Mouse (Mus musculus) CH12.LX (cell line): Measurements from ENCODE around the gene Zbtb48. TPM values are rescaled to one million over a fixed set of nuclear protein-coding genes. Genes with fewer than 3 reads are reported as not detected.
"Not testable (repeated sequence)": the region's sequence is repeated elsewhere in the genome, so short reads cannot be mapped to it uniquely, and the experiment has no call there.

Experiments used
- DNase-seq: peaks from one replicate; pipeline ENCODE4 v3.0.0-alpha.2; 2013; ENCODE audit errors: extremely low read depth
- H3K27ac ChIP-seq: 2 replicates; pipeline ENCODE4 v1.5.1; 2012; ENCODE audit warnings: low read depth, mild to moderate bottlenecking, control low read depth, moderate library complexity; ENCODE audit not compliant: insufficient read depth
- H3K27me3 ChIP-seq: replicated peaks from 2 replicates; pipeline ENCODE3; 2012; ENCODE audit warnings: inconsistent platforms
- H3K36me3 ChIP-seq, 2 experiments: replicated peaks in 1 of 2; 2 replicates each; pipeline versions ENCODE3 to v1.6.1; 2012; ENCODE audit warnings: inconsistent platforms in 1 of 2, low read length in 1 of 2, mild to moderate bottlenecking in 1 of 2, mixed read lengths in 1 of 2, moderate library complexity in 1 of 2; ENCODE audit not compliant: control insufficient read depth in 1 of 2, insufficient read depth in 1 of 2
- H3K4me1 ChIP-seq, 2 experiments: 2 replicates each; pipeline ENCODE4 v1.6.1; 2012; ENCODE audit warnings: inconsistent platforms in 1 of 2, moderate library complexity in 1 of 2; ENCODE audit not compliant: insufficient read depth in 2 of 2, control insufficient read depth in 1 of 2
- H3K4me2 ChIP-seq: 2 replicates; pipeline ENCODE4 v1.6.1; 2012; ENCODE audit warnings: low read depth, mild to moderate bottlenecking, control low read depth; ENCODE audit not compliant: poor library complexity, insufficient read depth, severe bottlenecking
- H3K4me3 ChIP-seq, 3 experiments: fragments of 150-350 bp in 1 of 3; sonication (generic) in 1 of 3; replicated peaks in 1 of 3; 2 replicates each; pipeline versions ENCODE3 to v1.5.1; 2011 to 2012; ENCODE audit warnings: low read depth in 2 of 3, low read length in 2 of 3, mild to moderate bottlenecking in 2 of 3, moderate library complexity in 2 of 3, control low read depth in 1 of 3, improper control_type of control experiment in 1 of 3, inconsistent platforms in 1 of 3, mixed read lengths in 1 of 3; ENCODE audit not compliant: poor library complexity in 1 of 3
- H3K79me2 ChIP-seq: replicated peaks from 2 replicates; pipeline ENCODE4 v1.6.1; 2012; ENCODE audit warnings: mild to moderate bottlenecking, moderate library complexity; ENCODE audit not compliant: control insufficient read depth, poor library complexity, insufficient read depth, severe bottlenecking; ENCODE audit errors: extremely low read depth
- H3K9ac ChIP-seq: 2 replicates; pipeline ENCODE4 v1.6.1; 2012; ENCODE audit warnings: low read depth, mild to moderate bottlenecking, control low read depth, moderate library complexity; ENCODE audit not compliant: insufficient read depth
- H3K9me3 ChIP-seq: replicated peaks from 2 replicates; pipeline ENCODE3; 2012; ENCODE audit warnings: low read length, inconsistent platforms, mixed read lengths
- CHD1 ChIP-seq: IDR thresholded peaks from 2 replicates; pipeline ENCODE4 v1.6.1; 2012; ENCODE audit warnings: low read depth, low read length, improper control_type of control experiment, inconsistent platforms
- CTCF ChIP-seq, 2 experiments: IDR thresholded peaks in 1 of 2; conservative IDR thresholded peaks in 1 of 2; 2 replicates each; pipeline ENCODE4 v1.5.1; 2011 to 2012; ENCODE audit warnings: low read depth in 2 of 2, low read length in 2 of 2, improper control_type of control experiment in 1 of 2, inconsistent platforms in 1 of 2, mild to moderate bottlenecking in 1 of 2, moderate library complexity in 1 of 2
- E2F4 ChIP-seq: IDR thresholded peaks from 2 replicates; pipeline ENCODE4 v1.6.1; 2011; ENCODE audit warnings: low read depth, low read length, improper control_type of control experiment; ENCODE audit not compliant: insufficient replicate concordance
- ETS1 ChIP-seq: conservative IDR thresholded peaks from 2 replicates; pipeline ENCODE4 v1.6.1; 2012; ENCODE audit warnings: low read depth, mild to moderate bottlenecking, inconsistent platforms, low read length, improper control_type of control experiment, moderate library complexity
- HCFC1 ChIP-seq: IDR thresholded peaks from 2 replicates; pipeline ENCODE4 v1.6.1; 2012; ENCODE audit warnings: low read depth, mild to moderate bottlenecking, inconsistent platforms, low read length, improper control_type of control experiment
- JUN ChIP-seq: IDR thresholded peaks from 2 replicates; pipeline ENCODE4 v1.6.1; 2011; ENCODE audit warnings: low read depth, mild to moderate bottlenecking, low read length, improper control_type of control experiment, moderate library complexity; ENCODE audit not compliant: insufficient read depth
- KAT2A ChIP-seq: IDR thresholded peaks from 2 replicates; pipeline ENCODE4 v1.6.1; 2012; ENCODE audit warnings: low read length, improper control_type of control experiment, inconsistent platforms; ENCODE audit not compliant: insufficient replicate concordance
- MAFK ChIP-seq: IDR thresholded peaks from 2 replicates; pipeline ENCODE4 v1.6.1; 2011; ENCODE audit warnings: low read length, improper control_type of control experiment; ENCODE audit not compliant: insufficient replicate concordance
- MAZ ChIP-seq: IDR thresholded peaks from 2 replicates; pipeline ENCODE4 v1.6.1; 2012; ENCODE audit warnings: low read depth, mild to moderate bottlenecking, inconsistent platforms, low read length, improper control_type of control experiment, moderate library complexity
- POLR2AphosphoS2 ChIP-seq: IDR thresholded peaks from 2 replicates; pipeline ENCODE4 v1.6.1; 2011; ENCODE audit warnings: low read depth, low read length, improper control_type of control experiment
- RAD21 ChIP-seq: IDR thresholded peaks from 2 replicates; pipeline ENCODE4 v1.6.1; 2011; ENCODE audit warnings: low read depth, mild to moderate bottlenecking, low read length, improper control_type of control experiment, moderate library complexity
- SIN3A ChIP-seq: IDR thresholded peaks from 2 replicates; pipeline ENCODE4 v1.6.1; 2012; ENCODE audit warnings: low read length, improper control_type of control experiment, inconsistent platforms
- SMC3 ChIP-seq: IDR thresholded peaks from 2 replicates; pipeline ENCODE4 v1.6.1; 2011; ENCODE audit warnings: low read depth, low read length, improper control_type of control experiment
- TCF12 ChIP-seq: IDR thresholded peaks from 2 replicates; pipeline ENCODE4 v1.6.1; 2014; ENCODE audit warnings: low read depth, mild to moderate bottlenecking, inconsistent platforms, low read length, improper control_type of control experiment
- UBTF ChIP-seq: IDR thresholded peaks from 2 replicates; pipeline ENCODE4 v1.6.1; 2012; ENCODE audit warnings: low read depth, mild to moderate bottlenecking, inconsistent platforms, low read length, improper control_type of control experiment, moderate library complexity
- USF2 ChIP-seq: conservative IDR thresholded peaks from 2 replicates; pipeline ENCODE4 v1.6.1; 2011; ENCODE audit warnings: low read depth, low read length, improper control_type of control experiment
- dilution Hi-C: fragments of 300-500 bp; cut with MboI; formaldehyde crosslinking; loops from 2 replicates; pipeline ENCODE4 v1.14.3; 2020; ENCODE audit warnings: low sequenced_read_pairs; ENCODE audit not compliant: extremely low pct_unique_long_range_greater_than_20kb, extremely low pct_ligation_motif_present
- in situ Hi-C: fragments of 300-500 bp; cut with MboI; formaldehyde crosslinking; loops from 3 replicates; pipeline ENCODE4 v1.14.3; 2019; ENCODE audit warnings: low sequenced_read_pairs, low pct_ligation_motif_present, low pct_unique_long_range_greater_than_20kb, mixed read lengths
- polyA plus RNA-seq: library from polyadenylated mRNA; unstranded; fragments of >175 nt; gene quantifications from 2 replicates; pipeline ENCODE4 v1.2.1, GENCODE M21; 2012; ENCODE audit warnings: low read depth; ENCODE audit not compliant: insufficient read length
- total RNA-seq, 2 experiments: library from RNA; depleted of rRNA; stranded (reverse); fragments of 300-350 nt in 1 of 2; fragments of >200 nt in 1 of 2; gene quantifications; 2 replicates each; pipeline ENCODE4 v1.2.3; 2012 to 2014

Gene Zbtb48
- total and polyA plus RNA-seq, 3 experiments: 7.4 to 13.6 (median 10.5) TPM

GRCm38 (mm10) chr4:152036464-152036863 is 9.0 kb upstream of the Zbtb48 start:
- dilution Hi-C loops: not testable (repeated sequence)

GRCm38 (mm10) chr4:152032922-152033321 is 5.5 kb upstream of the Zbtb48 start:
- DNase-seq: no peak

More at GRCm38 (mm10) chr4:152036464-152036863, 9.0 kb upstream of the Zbtb48 start:
- H3K36me3 ChIP-seq, in situ Hi-C loops, H3K9me3 ChIP-seq, H3K4me2 ChIP-seq, H3K27ac ChIP-seq, H3K27me3 ChIP-seq, H3K9ac ChIP-seq, H3K4me3 ChIP-seq: not testable (repeated sequence)
- peak; percentile 6 for DNase-seq
- peak; percentile 11; the same call in 1 of the 2 replicates for TF ChIP-seq SMC3
- peak in 1 of 2 experiments; percentile 49; a peak in 2 of 4 replicates for TF ChIP-seq CTCF (conservative IDR thresholded peaks at IDR 0.05 in 1 of 2, IDR thresholded peaks at IDR 0.05 in 1 of 2; ENCODE audit: low read depth in 2 of 2, low read length in 2 of 2)
- Histone ChIP-seq H3K4me1 (peaks cover 11 to 23% of the 10 kb centered on the region in 2 experiments), H3K79me2 (peaks cover 20% of the 10 kb centered on the region)

GRCm38 (mm10) chr4:152029997-152030396 is 2.5 kb upstream of the Zbtb48 start:
- Histone ChIP-seq H3K4me2 (no peak overlapping the region), H3K27me3 (peaks cover 3% of the 10 kb centered on the region), H3K4me1 (peaks cover 20 to 31% of the 10 kb centered on the region in 2 experiments), H3K9me3 (no peaks in the 10 kb centered on the region), H3K79me2 (peaks cover 18% of the 10 kb centered on the region), H3K4me3 (no peak overlapping the region), H3K36me3 (peaks cover 0 to 15% of the 10 kb centered on the region in 2 experiments), H3K27ac (no peak overlapping the region), H3K9ac (no peak overlapping the region)
- DNase-seq: peak; percentile 19
- in situ Hi-C loops: loop anchor here (5.0 kb wide), 1 partner anchor 53 kb away; no protein-coding TSS in a partner anchor
- TF ChIP-seq SMC3 (peak; percentile 23; the same call in 1 of the 2 replicates), SIN3A (no peak), CTCF (conservative IDR thresholded peaks at IDR 0.05 in 1 of 2, IDR thresholded peaks at IDR 0.05 in 1 of 2; ENCODE audit: low read depth in 2 of 2, low read length in 2 of 2) (peak in 1 of 2 experiments; percentile 30; a peak in 1 of 4 replicates), RAD21 (peak; percentile 20)
- dilution Hi-C loops: no loop called here

More at GRCm38 (mm10) chr4:152032922-152033321, 5.5 kb upstream of the Zbtb48 start:
- Histone ChIP-seq H3K36me3 (no peaks in the 10 kb centered on the region), H3K79me2 (no peaks in the 10 kb centered on the region), H3K27ac (no peak overlapping the region), H3K4me2 (no peak overlapping the region), H3K9me3 (no peaks in the 10 kb centered on the region), H3K9ac (no peak overlapping the region), H3K27me3 (peaks cover 3% of the 10 kb centered on the region), H3K4me1 (peaks cover 9 to 12% of the 10 kb centered on the region in 2 experiments), H3K4me3 (no peak overlapping the region)
- in situ Hi-C loops: loop anchor here (5.0 kb wide), 1 partner anchor 56 kb away; no protein-coding TSS in a partner anchor
- dilution Hi-C loops: no loop called here
- no peak for TF ChIP-seq HCFC1

- DNase-seq: peak; percentile 15
- TF ChIP-seq CTCF (conservative IDR thresholded peaks at IDR 0.05 in 1 of 2, IDR thresholded peaks at IDR 0.05 in 1 of 2; ENCODE audit: low read depth in 2 of 2, low read length in 2 of 2): peak in 1 of 2 experiments; percentile 57; a peak in 2 of 4 replicates
- peak; percentile 23 for TF ChIP-seq SMC3
- TF ChIP-seq JUN: no peak
- no peak for TF ChIP-seq CHD1
- TF ChIP-seq RAD21: peak; percentile 32
- no peak for TF ChIP-seq HCFC1
- no peak for TF ChIP-seq MAZ
- TF ChIP-seq USF2: no peak
- no peak for TF ChIP-seq UBTF
- TF ChIP-seq MAFK: no peak
- TF ChIP-seq E2F4: no peak
- TF ChIP-seq POLR2AphosphoS2: no peak
- TF ChIP-seq ETS1: no peak
- no peak for TF ChIP-seq KAT2A
- TF ChIP-seq TCF12: no peak
Measured at GRCm38 (mm10) chr4:152029087-152029486, 1.6 kb upstream of the Zbtb48 start.

More at GRCm38 (mm10) chr4:152029087-152029486, 1.6 kb upstream of the Zbtb48 start:
- Histone ChIP-seq H3K4me2 (no peak overlapping the region), H3K79me2 (peaks cover 21% of the 10 kb centered on the region), H3K27me3 (peaks cover 3% of the 10 kb centered on the region), H3K9me3 (no peaks in the 10 kb centered on the region), H3K9ac (no peak overlapping the region), H3K4me3 (no peak overlapping the region), H3K4me1 (peaks cover 20 to 36% of the 10 kb centered on the region in 2 experiments), H3K27ac (no peak overlapping the region), H3K36me3 (peaks cover 7 to 25% of the 10 kb centered on the region in 2 experiments)
- dilution Hi-C loops (no loop called here), in situ Hi-C loops (no loop called here)
